Mouse (Mus musculus): ENCODE results near the gene Slc44a5. TPM values are rescaled to one million over a fixed set of nuclear protein-coding genes. Genes with fewer than 3 reads are reported as not detected.

Gene Slc44a5
- total and polyA plus RNA-seq, 3 experiments = 0.14 to 0.25 TPM; not detected in 1

DNA sequence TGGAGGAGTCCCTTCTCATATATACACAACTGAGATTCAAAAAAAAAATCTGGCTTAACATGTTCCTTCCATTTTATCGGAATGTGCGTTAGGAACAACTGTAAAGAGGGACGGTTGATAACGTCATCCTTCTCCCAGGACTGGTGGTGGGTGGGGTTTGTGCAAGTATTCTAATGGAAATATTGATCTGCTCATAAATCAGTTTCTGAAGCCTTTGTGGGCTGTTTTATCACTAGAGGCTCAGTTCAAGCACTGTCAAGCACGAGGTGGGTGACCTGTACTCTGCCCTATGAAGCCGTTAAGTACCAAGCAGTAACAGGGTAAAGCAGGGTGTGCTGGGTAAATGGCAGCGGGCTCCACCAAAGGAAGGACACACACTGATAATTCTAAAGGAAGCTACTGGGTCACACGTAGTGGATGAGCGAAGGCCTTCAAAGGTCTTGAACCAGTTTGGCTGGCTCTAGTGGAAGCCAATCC is 13.5 kb upstream of the Slc44a5 start:
- WGBS = 78% methylated on average over 9 of the region's 9 CpGs
- intact Hi-C loops (cut with DNase I) = loop anchor here (2.0 to 10.0 kb wide), 2 partner anchors 267 to 615 kb away; no protein-coding TSS in a partner anchor

DNA sequence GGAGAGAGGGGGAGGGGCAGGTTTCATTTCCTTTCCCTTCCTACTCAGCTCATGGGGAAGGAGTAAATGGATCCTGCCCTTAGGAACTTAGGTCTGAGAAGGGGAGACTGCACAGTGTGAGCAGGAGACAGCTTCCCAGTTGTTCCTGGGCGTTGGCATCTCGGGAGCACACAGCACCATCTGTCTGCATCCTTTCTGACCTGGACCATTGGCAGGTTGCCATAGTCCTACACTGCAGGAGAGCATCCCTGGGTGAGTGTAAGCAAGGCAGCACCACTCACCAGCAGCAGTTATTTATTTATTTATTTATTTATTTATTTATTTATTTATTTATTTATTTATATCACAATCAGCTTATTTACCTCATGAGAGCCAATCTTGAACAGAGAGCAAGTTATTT is 12.4 kb upstream of the Slc44a5 start:
- Histone ChIP-seq H3K4me1 (ENCODE audit: control insufficient read depth, insufficient read depth, low read length) (no peaks in the 10 kb centered on the region), H3K27me3 (ENCODE audit: control insufficient read depth, insufficient read depth, low read length) (no peaks in the 10 kb centered on the region), H3K27ac (no peak overlapping the region), H3K79me2 (replicated peaks; ENCODE audit: control insufficient read depth, insufficient read depth, low read length) (no peaks in the 10 kb centered on the region), H3K36me3 (ENCODE audit: control insufficient read depth, insufficient read depth, low read length) (no peaks in the 10 kb centered on the region), H3K4me3 (no peak overlapping the region), H3K9ac (ENCODE audit: low read depth, low read length) (no peak overlapping the region)
- intact Hi-C loops (cut with DNase I) = no loop called here
- TF ChIP-seq EP300 (IDR thresholded peaks at IDR 0.05; ENCODE audit: insufficient read depth, low read depth, low read length) (no peak), CTCF (IDR thresholded peaks at IDR 0.05) (no peak)
- WGBS = 37% methylated on average over 2 of the region's 2 CpGs
- DNase-seq = no peak

More for the DNA sequence above, 13.5 kb upstream of the Slc44a5 start:
- no peaks in the 10 kb centered on the region for H3K27me3 ChIP-seq (ENCODE audit: control insufficient read depth, insufficient read depth, low read length)
- no peak overlapping the region for H3K9ac ChIP-seq (ENCODE audit: low read depth, low read length)
- H3K4me3 ChIP-seq = no peak overlapping the region
- DNase-seq = no peak
- TF ChIP-seq CTCF (IDR thresholded peaks at IDR 0.05) (no peak), EP300 (IDR thresholded peaks at IDR 0.05; ENCODE audit: insufficient read depth, low read depth, low read length) (no peak), POLR2A (IDR thresholded peaks at IDR 0.05; ENCODE audit: insufficient read depth, low read depth, low read length) (no peak)
- H3K36me3 ChIP-seq (ENCODE audit: control insufficient read depth, insufficient read depth, low read length) = no peaks in the 10 kb centered on the region
- no peaks in the 10 kb centered on the region for H3K4me1 ChIP-seq (ENCODE audit: control insufficient read depth, insufficient read depth, low read length)
- H3K79me2 ChIP-seq (replicated peaks; ENCODE audit: control insufficient read depth, insufficient read depth, low read length) = no peaks in the 10 kb centered on the region
- no peak overlapping the region for H3K27ac ChIP-seq

DNA sequence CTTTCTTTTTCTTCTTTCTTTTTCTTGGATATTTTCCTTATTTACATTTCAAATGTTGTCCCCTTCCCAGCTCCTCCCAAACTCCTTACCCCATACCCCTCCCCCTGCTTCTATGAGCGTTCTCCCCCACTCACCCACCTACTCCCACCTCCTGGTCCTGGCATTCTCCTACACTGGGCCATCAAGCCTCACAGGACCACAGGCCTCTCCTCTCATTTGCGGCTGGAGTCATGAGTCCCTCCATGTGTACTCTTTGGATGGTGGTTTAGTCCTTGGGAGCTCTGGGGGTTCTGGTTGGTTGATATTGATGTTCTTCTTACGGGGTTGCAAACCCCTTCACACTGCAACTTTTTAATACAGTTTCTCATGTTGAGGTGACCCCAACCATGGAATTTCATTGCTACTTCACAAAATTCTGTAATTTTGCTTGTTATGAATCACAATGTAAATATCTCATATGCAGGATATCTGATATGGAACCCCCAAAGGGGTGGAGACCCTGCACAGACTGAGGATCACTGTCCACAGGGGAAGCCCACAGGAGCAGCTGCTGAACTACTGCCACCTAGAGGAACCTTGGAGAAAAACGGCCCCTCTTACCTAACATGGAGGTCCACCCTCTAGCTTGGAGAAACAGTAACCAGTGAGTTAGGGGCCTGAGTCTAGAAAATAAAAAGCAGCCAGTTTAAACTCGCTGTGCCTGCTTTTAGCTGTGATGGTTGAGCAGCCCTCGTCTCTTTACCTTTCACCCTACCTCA is 11.4 kb upstream of the Slc44a5 start:
- WGBS = 66% methylated on average over 6 of the region's 6 CpGs
- Histone ChIP-seq H3K4me1 (ENCODE audit: control insufficient read depth, insufficient read depth, low read length) (no peaks in the 10 kb centered on the region), H3K9ac (ENCODE audit: low read depth, low read length) (no peak overlapping the region), H3K36me3 (ENCODE audit: control insufficient read depth, insufficient read depth, low read length) (no peaks in the 10 kb centered on the region), H3K79me2 (replicated peaks; ENCODE audit: control insufficient read depth, insufficient read depth, low read length) (no peaks in the 10 kb centered on the region), H3K4me3 (no peak overlapping the region), H3K27ac (no peak overlapping the region), H3K27me3 (ENCODE audit: control insufficient read depth, insufficient read depth, low read length) (no peaks in the 10 kb centered on the region)
- TF ChIP-seq POLR2A (IDR thresholded peaks at IDR 0.05; ENCODE audit: insufficient read depth, low read depth, low read length) (no peak), CTCF (IDR thresholded peaks at IDR 0.05) (peak; percentile 70), EP300 (IDR thresholded peaks at IDR 0.05; ENCODE audit: insufficient read depth, low read depth, low read length) (no peak)
- no peak for DNase-seq
- intact Hi-C loops (cut with DNase I) = no loop called here

DNA sequence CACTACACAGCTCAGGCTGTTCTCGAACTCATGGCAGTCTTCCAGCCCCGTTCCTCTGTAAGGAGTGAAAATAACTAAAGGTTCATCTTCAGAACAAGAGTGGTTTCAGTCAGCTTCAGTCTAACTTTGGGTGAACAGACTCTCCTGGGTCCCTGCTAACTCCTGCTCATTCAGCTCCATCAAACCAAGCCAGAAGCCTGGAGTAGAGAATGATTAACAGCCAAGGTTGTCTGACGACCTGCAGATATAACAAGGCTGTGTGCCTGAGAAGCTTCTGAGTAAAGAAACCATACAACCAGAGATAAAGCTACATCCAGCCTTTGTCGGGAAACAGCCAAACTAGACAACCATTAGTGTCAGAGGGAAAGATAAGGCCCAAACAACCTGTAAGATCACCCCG is 5.8 kb upstream of the Slc44a5 start:
- 81% methylated on average over 5 of the region's 5 CpGs for WGBS
- Histone ChIP-seq H3K36me3 (ENCODE audit: control insufficient read depth, insufficient read depth, low read length) (no peaks in the 10 kb centered on the region), H3K27ac (no peak overlapping the region), H3K9ac (ENCODE audit: low read depth, low read length) (no peak overlapping the region), H3K4me1 (ENCODE audit: control insufficient read depth, insufficient read depth, low read length) (no peaks in the 10 kb centered on the region), H3K79me2 (replicated peaks; ENCODE audit: control insufficient read depth, insufficient read depth, low read length) (no peaks in the 10 kb centered on the region), H3K27me3 (ENCODE audit: control insufficient read depth, insufficient read depth, low read length) (no peaks in the 10 kb centered on the region), H3K4me3 (no peak overlapping the region)
- DNase-seq = no peak
- intact Hi-C loops (cut with DNase I) = no loop called here
- no peak for TF ChIP-seq POLR2A (IDR thresholded peaks at IDR 0.05; ENCODE audit: insufficient read depth, low read depth, low read length)

DNA sequence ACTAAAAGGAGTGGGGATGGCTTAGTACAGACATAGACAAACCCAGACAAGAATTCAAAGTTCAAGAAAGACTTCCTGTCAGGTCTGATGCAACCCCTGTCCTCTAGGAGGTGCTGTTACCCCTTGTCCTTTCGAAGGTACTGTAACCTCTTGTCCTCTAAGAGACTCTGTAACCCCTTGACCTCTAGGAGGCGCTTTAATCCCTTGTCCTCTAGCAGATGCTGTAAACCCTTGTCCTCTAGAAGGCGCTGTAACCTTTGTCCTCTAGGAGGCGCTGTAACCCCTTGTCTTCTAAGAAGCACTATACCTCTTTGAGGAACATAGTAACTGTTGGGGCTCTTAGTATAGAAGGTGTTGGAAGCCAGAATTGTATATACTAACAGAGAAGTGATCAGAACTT is 4.7 kb upstream of the Slc44a5 start:
- H3K36me3 ChIP-seq (ENCODE audit: control insufficient read depth, insufficient read depth, low read length) = no peaks in the 10 kb centered on the region
- DNase-seq = no peak
- no peaks in the 10 kb centered on the region for H3K79me2 ChIP-seq (replicated peaks; ENCODE audit: control insufficient read depth, insufficient read depth, low read length)
- TF ChIP-seq CTCF (IDR thresholded peaks at IDR 0.05) (peak; percentile 58), POLR2A (IDR thresholded peaks at IDR 0.05; ENCODE audit: insufficient read depth, low read depth, low read length) (no peak), EP300 (IDR thresholded peaks at IDR 0.05; ENCODE audit: insufficient read depth, low read depth, low read length) (no peak)
- 51% methylated on average over 4 of the region's 4 CpGs for WGBS
- no peaks in the 10 kb centered on the region for H3K4me1 ChIP-seq (ENCODE audit: control insufficient read depth, insufficient read depth, low read length)
- H3K9ac ChIP-seq (ENCODE audit: low read depth, low read length) = no peak overlapping the region
- peaks cover 1% of the 10 kb centered on the region; the same call in 1 of the 2 replicates for H3K27me3 ChIP-seq (ENCODE audit: control insufficient read depth, insufficient read depth, low read length)
- intact Hi-C loops (cut with DNase I) = no loop called here
- no peak overlapping the region for H3K4me3 ChIP-seq
- no peak overlapping the region for H3K27ac ChIP-seq

DNA sequence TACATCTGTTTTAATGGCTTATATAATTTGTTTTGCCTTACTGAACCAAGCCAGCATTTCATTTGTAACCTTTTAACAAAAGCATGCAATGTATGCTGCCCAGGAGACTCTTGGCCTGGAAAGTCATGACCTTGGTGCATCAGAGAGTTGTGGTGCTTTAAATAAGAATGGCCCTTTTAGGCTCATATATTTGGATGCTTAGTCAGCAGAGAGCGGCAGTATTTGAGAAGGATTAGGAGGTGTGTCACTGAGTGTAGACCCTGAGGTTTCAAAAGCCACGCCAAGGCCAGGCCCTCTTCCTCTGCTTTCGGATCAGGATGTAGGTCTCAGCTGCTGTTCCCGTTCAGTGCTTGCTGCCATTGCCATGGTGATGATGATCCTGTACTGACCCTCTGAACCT is 3.8 kb upstream of the Slc44a5 start:
- intact Hi-C loops (cut with DNase I) = no loop called here
- 84% methylated on average over 4 of the region's 4 CpGs for WGBS
- no peak overlapping the region for H3K27ac ChIP-seq
- no peaks in the 10 kb centered on the region for H3K36me3 ChIP-seq (ENCODE audit: control insufficient read depth, insufficient read depth, low read length)
- no peaks in the 10 kb centered on the region for H3K79me2 ChIP-seq (replicated peaks; ENCODE audit: control insufficient read depth, insufficient read depth, low read length)
- H3K27me3 ChIP-seq (ENCODE audit: control insufficient read depth, insufficient read depth, low read length) = peaks cover 5% of the 10 kb centered on the region; the same call in 1 of the 2 replicates
- DNase-seq = no peak
- peaks cover 2% of the 10 kb centered on the region for H3K4me1 ChIP-seq (ENCODE audit: control insufficient read depth, insufficient read depth, low read length)
- TF ChIP-seq CTCF (IDR thresholded peaks at IDR 0.05) = no peak
- no peak for TF ChIP-seq POLR2A (IDR thresholded peaks at IDR 0.05; ENCODE audit: insufficient read depth, low read depth, low read length)
- no peak for TF ChIP-seq EP300 (IDR thresholded peaks at IDR 0.05; ENCODE audit: insufficient read depth, low read depth, low read length)
- H3K9ac ChIP-seq (ENCODE audit: low read depth, low read length) = no peak overlapping the region
- no peak overlapping the region for H3K4me3 ChIP-seq
